Mouse (Mus musculus) MEL (cell line): ENCODE results near the gene Fbxo2.

Source experiments
- CTCF ChIP-seq, 3 experiments: IDR thresholded peaks in 2 of 3; conservative IDR thresholded peaks in 1 of 3; 2 replicates each; pipeline ENCODE4 v1.5.1; 2011 to 2012; ENCODE audit warnings: low read length in 3 of 3, low read depth in 2 of 3, mild to moderate bottlenecking in 2 of 3, improper control_type of control experiment in 1 of 3, inconsistent platforms in 1 of 3, mixed read lengths in 1 of 3, moderate library complexity in 1 of 3; ENCODE audit not compliant: control insufficient read depth in 1 of 3, insufficient read depth in 1 of 3, poor library complexity in 1 of 3, severe bottlenecking in 1 of 3
- ETS1 ChIP-seq: IDR thresholded peaks from 2 replicates; pipeline ENCODE4 v1.6.1; 2012; ENCODE audit warnings: low read depth, mild to moderate bottlenecking, inconsistent platforms, low read length, improper control_type of control experiment, moderate library complexity
- GATA1 ChIP-seq: IDR thresholded peaks from 2 replicates; pipeline ENCODE4 v1.6.1; 2011; ENCODE audit warnings: low read depth, low read length, improper control_type of control experiment
- JUND ChIP-seq: IDR thresholded peaks from 2 replicates; pipeline ENCODE4 v1.6.1; 2011; ENCODE audit warnings: low read depth, mild to moderate bottlenecking, improper control_type of control experiment, low read length
- MEF2A ChIP-seq: IDR thresholded peaks from 2 replicates; pipeline ENCODE4 v1.6.1; 2014; ENCODE audit warnings: low read depth, mild to moderate bottlenecking, inconsistent platforms, low read length, improper control_type of control experiment; ENCODE audit not compliant: poor library complexity, insufficient replicate concordance, severe bottlenecking; ENCODE audit errors: extremely low read depth
- POLR2A ChIP-seq, 2 experiments: IDR thresholded peaks; 2 replicates each; pipeline ENCODE4 v1.6.1; 2011 to 2012; ENCODE audit warnings: low read length in 2 of 2, mild to moderate bottlenecking in 2 of 2, control low read depth in 1 of 2, improper control_type of control experiment in 1 of 2, low read depth in 1 of 2, moderate library complexity in 1 of 2; ENCODE audit not compliant: control insufficient read depth in 1 of 2, insufficient read depth in 1 of 2, poor library complexity in 1 of 2
- ZNF384 ChIP-seq: IDR thresholded peaks from 2 replicates; pipeline ENCODE4 v1.6.1; 2012; ENCODE audit warnings: low read depth, mild to moderate bottlenecking, inconsistent platforms, low read length, improper control_type of control experiment

DNA sequence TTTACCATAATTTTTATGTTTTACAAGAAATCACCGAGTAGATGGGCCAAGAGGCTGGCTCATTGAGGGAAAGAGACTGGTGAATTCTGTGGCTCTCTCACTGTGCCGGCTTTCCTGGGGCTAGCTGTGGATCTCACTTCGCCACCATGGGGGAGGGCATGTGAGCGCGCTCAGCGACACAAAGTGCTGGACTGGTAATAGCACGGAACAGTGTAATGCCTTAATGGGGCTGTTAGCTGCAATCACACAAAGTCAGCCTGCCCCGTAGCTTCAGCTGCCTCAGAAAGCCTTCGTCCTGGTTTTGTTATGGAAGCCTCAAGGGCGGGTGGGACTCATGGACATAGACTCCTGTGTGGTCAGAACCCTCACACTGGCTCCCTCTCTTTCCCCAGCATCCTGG lies 38.3 kb downstream of the Fbxo2 start:
- TF ChIP-seq MEF2A (no peak), CTCF (IDR thresholded peaks at IDR 0.05 in 2 of 3, conservative IDR thresholded peaks at IDR 0.05 in 1 of 3; ENCODE audit: control insufficient read depth in 1 of 3, insufficient read depth in 1 of 3, low read depth in 2 of 3, low read length in 3 of 3, poor library complexity in 1 of 3, severe bottlenecking in 1 of 3) (no peak), ETS1 (no peak), ZNF384 (no peak), POLR2A (IDR thresholded peaks at IDR 0.05; ENCODE audit: control insufficient read depth in 1 of 2, insufficient read depth in 1 of 2, low read depth in 1 of 2, low read length in 2 of 2, poor library complexity in 1 of 2) (no peak), GATA1 (no peak), JUND (no peak)
